Mouse (Mus musculus) ovary, postnatal 14 days (tissue): Measurements from ENCODE around the gene Dnah7c.
A peak's percentile ranks its signal among the peaks of the same experiment; 100 is the strongest.
"Not testable (repeated sequence)": the region's sequence is repeated elsewhere in the genome, so short reads cannot be mapped to it uniquely, and the experiment has no call there.

Experiments used
- DNase-seq: peaks from one replicate; pipeline ENCODE4 v3.0.0; 2022; ENCODE audit warnings: low spot score

The Dnah7c gene

GRCm38 (mm10) chr1:46729731-46730130 lies 304.3 kb downstream of the Dnah7c start:
- DNase-seq: not testable (repeated sequence)

- not testable (repeated sequence) for DNase-seq
Observed at GRCm38 (mm10) chr1:46733405-46734106, 308.2 kb downstream of the Dnah7c start.

GRCm38 (mm10) chr1:46734455-46734854 lies 309.1 kb downstream of the Dnah7c start:
- not testable (repeated sequence) for DNase-seq

- not testable (repeated sequence) for DNase-seq
Observed at GRCm38 (mm10) chr1:46764600-46764999, 339.2 kb downstream of the Dnah7c start.

GRCm38 (mm10) chr1:46769318-46769717 lies 343.9 kb downstream of the Dnah7c start:
- DNase-seq: not testable (repeated sequence)

GRCm38 (mm10) chr1:46770077-46770695 lies 344.8 kb downstream of the Dnah7c start:
- not testable (repeated sequence) for DNase-seq

GRCm38 (mm10) chr1:46782227-46782626 lies 356.8 kb downstream of the Dnah7c start:
- DNase-seq: not testable (repeated sequence)

- DNase-seq: no peak
Observed at GRCm38 (mm10) chr1:46805074-46805473, 379.7 kb downstream of the Dnah7c start.

- not testable (repeated sequence) for DNase-seq
Observed at GRCm38 (mm10) chr1:46808630-46809029, 383.2 kb downstream of the Dnah7c start.

- no peak for DNase-seq
Observed at GRCm38 (mm10) chr1:46817934-46818333, 392.5 kb downstream of the Dnah7c start.

- DNase-seq: no peak
Observed at GRCm38 (mm10) chr1:46822256-46822972, 397.0 kb downstream of the Dnah7c start.

- no peak for DNase-seq
Observed at GRCm38 (mm10) chr1:46830066-46830843, 404.9 kb downstream of the Dnah7c start.

- no peak for DNase-seq
Observed at GRCm38 (mm10) chr1:46831927-46832326, 406.5 kb downstream of the Dnah7c start.

- DNase-seq: no peak
Observed at GRCm38 (mm10) chr1:46843406-46843805, 418.0 kb downstream of the Dnah7c start.

- no peak for DNase-seq
Observed at GRCm38 (mm10) chr1:46844281-46844680, 418.9 kb downstream of the Dnah7c start.

GRCm38 (mm10) chr1:46845221-46845620 lies 419.8 kb downstream of the Dnah7c start:
- no peak for DNase-seq

GRCm38 (mm10) chr1:46849758-46850157 lies 424.4 kb downstream of the Dnah7c start:
- DNase-seq: peak; percentile 62

GRCm38 (mm10) chr1:46851586-46851985 lies 426.2 kb downstream of the Dnah7c start:
- DNase-seq: no peak

- DNase-seq: no peak
Observed at GRCm38 (mm10) chr1:46852216-46852599, 426.8 kb downstream of the Dnah7c start.

- peak; percentile 51 for DNase-seq
Observed at GRCm38 (mm10) chr1:46852600-46853272, 427.3 kb downstream of the Dnah7c start.

GRCm38 (mm10) chr1:46853317-46854035 lies 428.1 kb downstream of the Dnah7c start:
- DNase-seq: peak; percentile 99
